Mouse (Mus musculus): ENCODE results near the gene Trap1a. TPM values are rescaled to one million over a fixed set of nuclear protein-coding genes. Genes with fewer than 3 reads are reported as not detected.
"Not testable (repeated sequence)": the region's sequence is repeated elsewhere in the genome, so short reads cannot be mapped to it uniquely, and the experiment has no call there.

Gene Trap1a
- polyA plus RNA-seq (2014; fragmentation: Nextera tagmentation; extraction: Ambion mirVana): 0.28 TPM in 1 of 2 replicates, not detected in the other

GRCm38 (mm10) chrX:139333263-139333994, at the start of gene Trap1a:
Gene Trap1a, plus strand, starts transcription at chrX:139333683.
- Histone ChIP-seq H3K36me3 (ENCODE audit: control insufficient read depth, insufficient read depth, low read length) (no peaks in the 10 kb centered on the region), H3K4me3 (ENCODE audit: control insufficient read depth in 1 of 2, insufficient read depth in 1 of 2, low read depth in 1 of 2, low read length in 2 of 2) (no peak within 1 kb of the TSS), H3K9ac (ENCODE audit: low read length) (no peak within 1 kb of the TSS), H3K27me3 (ENCODE audit: control insufficient read depth, insufficient read depth, low read length) (no peaks in the 10 kb centered on the region), H3K4me1 (ENCODE audit: control insufficient read depth in 2 of 2, insufficient read depth in 2 of 2, low read length in 2 of 2) (no peaks in the 10 kb centered on the region), H3K9me3 (ENCODE audit: control insufficient read depth, low read length) (no peaks in the 10 kb centered on the region), H3K27ac (replicated peaks in 1 of 2; ENCODE audit: control insufficient read depth in 1 of 2, insufficient read depth in 1 of 2, low read depth in 2 of 2, low read length in 2 of 2) (no peak within 1 kb of the TSS), H3K4me2 (ENCODE audit: low read length) (no peak within 1 kb of the TSS)
- ATAC-seq (ENCODE audit: insufficient number of reproducible peaks, insufficient read depth, low FRiP score, low read depth): no peak
- 82% methylated on average over 24 of the region's 24 CpGs for WGBS

- no peaks in the 10 kb centered on the region for H3K27me3 ChIP-seq (ENCODE audit: control insufficient read depth, insufficient read depth, low read length)
- H3K4me2 ChIP-seq (ENCODE audit: low read length): no peak overlapping the region
- H3K4me3 ChIP-seq (ENCODE audit: control insufficient read depth in 1 of 2, insufficient read depth in 1 of 2, low read depth in 1 of 2, low read length in 2 of 2): no peak overlapping the region
- no peak for ATAC-seq (ENCODE audit: insufficient number of reproducible peaks, insufficient read depth, low FRiP score, low read depth)
- 78% methylated on average over 2 of the region's 2 CpGs for WGBS
- H3K27ac ChIP-seq (replicated peaks in 1 of 2; ENCODE audit: control insufficient read depth in 1 of 2, insufficient read depth in 1 of 2, low read depth in 2 of 2, low read length in 2 of 2): no peak overlapping the region
- no peaks in the 10 kb centered on the region for H3K4me1 ChIP-seq (ENCODE audit: control insufficient read depth in 2 of 2, insufficient read depth in 2 of 2, low read length in 2 of 2)
- H3K9ac ChIP-seq (ENCODE audit: low read length): no peak overlapping the region
- H3K9me3 ChIP-seq (ENCODE audit: control insufficient read depth, low read length): no peaks in the 10 kb centered on the region
- H3K36me3 ChIP-seq (ENCODE audit: control insufficient read depth, insufficient read depth, low read length): no peaks in the 10 kb centered on the region
These were observed 40.4 kb upstream of the Trap1a start for GRCm38 (mm10) chrX:139293114-139293513.

GRCm38 (mm10) chrX:139295325-139295724, 38.2 kb upstream of the Trap1a start:
- ATAC-seq (ENCODE audit: insufficient number of reproducible peaks, insufficient read depth, low FRiP score, low read depth): no peak
- 63% methylated on average over 1 of the region's 1 CpGs for WGBS
- Histone ChIP-seq H3K9me3 (ENCODE audit: control insufficient read depth, low read length) (no peaks in the 10 kb centered on the region), H3K4me1 (ENCODE audit: control insufficient read depth in 2 of 2, insufficient read depth in 2 of 2, low read length in 2 of 2) (no peaks in the 10 kb centered on the region), H3K27ac (replicated peaks in 1 of 2; ENCODE audit: control insufficient read depth in 1 of 2, insufficient read depth in 1 of 2, low read depth in 2 of 2, low read length in 2 of 2) (no peak overlapping the region), H3K4me3 (ENCODE audit: control insufficient read depth in 1 of 2, insufficient read depth in 1 of 2, low read depth in 1 of 2, low read length in 2 of 2) (no peak overlapping the region), H3K27me3 (ENCODE audit: control insufficient read depth, insufficient read depth, low read length) (no peaks in the 10 kb centered on the region), H3K36me3 (ENCODE audit: control insufficient read depth, insufficient read depth, low read length) (no peaks in the 10 kb centered on the region), H3K9ac (ENCODE audit: low read length) (no peak overlapping the region), H3K4me2 (ENCODE audit: low read length) (no peak overlapping the region)

GRCm38 (mm10) chrX:139317356-139317755, 16.1 kb upstream of the Trap1a start:
- H3K36me3 ChIP-seq (ENCODE audit: control insufficient read depth, insufficient read depth, low read length); H3K4me1 ChIP-seq (ENCODE audit: control insufficient read depth in 2 of 2, insufficient read depth in 2 of 2, low read length in 2 of 2); H3K9ac ChIP-seq (ENCODE audit: low read length); ATAC-seq (ENCODE audit: insufficient number of reproducible peaks, insufficient read depth, low FRiP score, low read depth); H3K4me2 ChIP-seq (ENCODE audit: low read length); H3K27ac ChIP-seq (replicated peaks in 1 of 2; ENCODE audit: control insufficient read depth in 1 of 2, insufficient read depth in 1 of 2, low read depth in 2 of 2, low read length in 2 of 2); H3K4me3 ChIP-seq (ENCODE audit: control insufficient read depth in 1 of 2, insufficient read depth in 1 of 2, low read depth in 1 of 2, low read length in 2 of 2); H3K9me3 ChIP-seq (ENCODE audit: control insufficient read depth, low read length); H3K27me3 ChIP-seq (ENCODE audit: control insufficient read depth, insufficient read depth, low read length): not testable (repeated sequence)
- WGBS: 63% methylated on average over 5 of the region's 5 CpGs

GRCm38 (mm10) chrX:139332583-139332982, 900 bp upstream of the Trap1a start:
- H3K4me2 ChIP-seq (ENCODE audit: low read length): no peak overlapping the region
- H3K27me3 ChIP-seq (ENCODE audit: control insufficient read depth, insufficient read depth, low read length): no peaks in the 10 kb centered on the region
- no peaks in the 10 kb centered on the region for H3K9me3 ChIP-seq (ENCODE audit: control insufficient read depth, low read length)
- H3K36me3 ChIP-seq (ENCODE audit: control insufficient read depth, insufficient read depth, low read length): no peaks in the 10 kb centered on the region
- H3K9ac ChIP-seq (ENCODE audit: low read length): no peak overlapping the region
- H3K4me3 ChIP-seq (ENCODE audit: control insufficient read depth in 1 of 2, insufficient read depth in 1 of 2, low read depth in 1 of 2, low read length in 2 of 2): no peak overlapping the region
- H3K4me1 ChIP-seq (ENCODE audit: control insufficient read depth in 2 of 2, insufficient read depth in 2 of 2, low read length in 2 of 2): no peaks in the 10 kb centered on the region
- 88% methylated on average over 9 of the region's 9 CpGs for WGBS
- ATAC-seq (ENCODE audit: insufficient number of reproducible peaks, insufficient read depth, low FRiP score, low read depth): no peak
- no peak overlapping the region for H3K27ac ChIP-seq (replicated peaks in 1 of 2; ENCODE audit: control insufficient read depth in 1 of 2, insufficient read depth in 1 of 2, low read depth in 2 of 2, low read length in 2 of 2)

GRCm38 (mm10) chrX:139334504-139335418, 1.3 kb downstream of the Trap1a start:
- no peaks in the 10 kb centered on the region for H3K36me3 ChIP-seq (ENCODE audit: control insufficient read depth, insufficient read depth, low read length)
- H3K9me3 ChIP-seq (ENCODE audit: control insufficient read depth, low read length): no peaks in the 10 kb centered on the region
- WGBS: 80% methylated on average over 14 of the region's 14 CpGs
- no peak overlapping the region for H3K4me3 ChIP-seq (ENCODE audit: control insufficient read depth in 1 of 2, insufficient read depth in 1 of 2, low read depth in 1 of 2, low read length in 2 of 2)
- H3K27me3 ChIP-seq (ENCODE audit: control insufficient read depth, insufficient read depth, low read length): no peaks in the 10 kb centered on the region
- H3K4me1 ChIP-seq (ENCODE audit: control insufficient read depth in 2 of 2, insufficient read depth in 2 of 2, low read length in 2 of 2): no peaks in the 10 kb centered on the region
- no peak overlapping the region for H3K9ac ChIP-seq (ENCODE audit: low read length)
- no peak overlapping the region for H3K27ac ChIP-seq (replicated peaks in 1 of 2; ENCODE audit: control insufficient read depth in 1 of 2, insufficient read depth in 1 of 2, low read depth in 2 of 2, low read length in 2 of 2)
- no peak for ATAC-seq (ENCODE audit: insufficient number of reproducible peaks, insufficient read depth, low FRiP score, low read depth)
- no peak overlapping the region for H3K4me2 ChIP-seq (ENCODE audit: low read length)

GRCm38 (mm10) chrX:139335419-139336074, 2.1 kb downstream of the Trap1a start:
- 49% methylated on average over 3 of the region's 3 CpGs for WGBS

More at GRCm38 (mm10) chrX:139335419-139336074, 2.1 kb downstream of the Trap1a start:
- H3K9me3 ChIP-seq (ENCODE audit: control insufficient read depth, low read length): no peaks in the 10 kb centered on the region
- H3K9ac ChIP-seq (ENCODE audit: low read length): no peak overlapping the region
- no peaks in the 10 kb centered on the region for H3K27me3 ChIP-seq (ENCODE audit: control insufficient read depth, insufficient read depth, low read length)
- H3K4me1 ChIP-seq (ENCODE audit: control insufficient read depth in 2 of 2, insufficient read depth in 2 of 2, low read length in 2 of 2): no peaks in the 10 kb centered on the region
- no peak overlapping the region for H3K4me2 ChIP-seq (ENCODE audit: low read length)
- no peak for ATAC-seq (ENCODE audit: insufficient number of reproducible peaks, insufficient read depth, low FRiP score, low read depth)
- no peak overlapping the region for H3K4me3 ChIP-seq (ENCODE audit: control insufficient read depth in 1 of 2, insufficient read depth in 1 of 2, low read depth in 1 of 2, low read length in 2 of 2)
- H3K27ac ChIP-seq (replicated peaks in 1 of 2; ENCODE audit: control insufficient read depth in 1 of 2, insufficient read depth in 1 of 2, low read depth in 2 of 2, low read length in 2 of 2): no peak overlapping the region
- no peaks in the 10 kb centered on the region for H3K36me3 ChIP-seq (ENCODE audit: control insufficient read depth, insufficient read depth, low read length)
